Mouse (Mus musculus) erythroblast, embryonic 14.5 days (primary cell): ENCODE measurements around the gene Atp11c. TPM values are rescaled to one million over a fixed set of nuclear protein-coding genes. Genes with fewer than 3 reads are reported as not detected.

Source experiments
- H3K27me3 ChIP-seq: 2 replicates; pipeline ENCODE4 v1.6.1; 2012; ENCODE audit warnings: inconsistent platforms; ENCODE audit not compliant: control insufficient read depth
- H3K36me3 ChIP-seq: 2 replicates; pipeline ENCODE4 v1.6.1; 2012; ENCODE audit warnings: mild to moderate bottlenecking, inconsistent platforms; ENCODE audit not compliant: control insufficient read depth
- H3K4me1 ChIP-seq: 2 replicates; pipeline ENCODE4 v1.6.1; 2012; ENCODE audit warnings: inconsistent platforms; ENCODE audit not compliant: control insufficient read depth
- H3K4me3 ChIP-seq: replicated peaks from 2 replicates; pipeline ENCODE3; 2012; ENCODE audit warnings: moderate library complexity, mild to moderate bottlenecking, inconsistent platforms
- H3K9me3 ChIP-seq: 2 replicates; pipeline ENCODE4 v1.6.1; 2012; ENCODE audit warnings: low read length, inconsistent platforms, mixed read lengths; ENCODE audit not compliant: control insufficient read depth
- GATA1 ChIP-seq: IDR thresholded peaks from 2 replicates; pipeline ENCODE4 v1.6.1; 2012; ENCODE audit warnings: low read length, inconsistent platforms, mixed read lengths
- TAL1 ChIP-seq: IDR thresholded peaks from 3 replicates; pipeline ENCODE4 v1.6.1; 2012; ENCODE audit warnings: low read length, inconsistent platforms, mixed read lengths
- polyA plus RNA-seq: library from polyadenylated mRNA; stranded (reverse); fragments of >175 nt; gene quantifications from 2 replicates; pipeline ENCODE4 v1.2.3, GENCODE M21; 2012

Atp11c gene
- 0.05 and 0.08 TPM in 2 replicates for polyA plus RNA-seq

- Histone ChIP-seq H3K4me1 (no peaks in the 10 kb centered on the region), H3K36me3 (no peaks in the 10 kb centered on the region), H3K9me3 (no peaks in the 10 kb centered on the region), H3K4me3 (no peak within 1 kb of the TSS), H3K27me3 (no peaks in the 10 kb centered on the region)
- TF ChIP-seq TAL1 (no peak), GATA1 (no peak)
Measured at GRCm38 (mm10) chrX:60592598-60592997, at the start of gene Atp11c. Atp11c (minus strand) TSS chrX:60592698.

GRCm38 (mm10) chrX:60609202-60609601 lies 16.7 kb upstream of the Atp11c start:
- TF ChIP-seq GATA1 (no peak), TAL1 (no peak)

GRCm38 (mm10) chrX:60570539-60570938 lies 22.0 kb downstream of the Atp11c start:
- Histone ChIP-seq H3K4me1 (no peaks in the 10 kb centered on the region), H3K36me3 (no peaks in the 10 kb centered on the region), H3K9me3 (no peaks in the 10 kb centered on the region), H3K27me3 (no peaks in the 10 kb centered on the region), H3K4me3 (no peak overlapping the region)
- TF ChIP-seq TAL1 = no peak
- no peak for TF ChIP-seq GATA1

More at GRCm38 (mm10) chrX:60609202-60609601, 16.7 kb upstream of the Atp11c start:
- Histone ChIP-seq H3K9me3 (no peaks in the 10 kb centered on the region), H3K4me1 (no peaks in the 10 kb centered on the region), H3K27me3 (no peaks in the 10 kb centered on the region), H3K36me3 (no peaks in the 10 kb centered on the region), H3K4me3 (no peak overlapping the region)

- H3K4me3 ChIP-seq = no peak overlapping the region
- no peaks in the 10 kb centered on the region for H3K9me3 ChIP-seq
- no peaks in the 10 kb centered on the region for H3K4me1 ChIP-seq
- H3K36me3 ChIP-seq = no peaks in the 10 kb centered on the region
- TF ChIP-seq GATA1 = no peak
- TF ChIP-seq TAL1 = no peak
- H3K27me3 ChIP-seq = no peaks in the 10 kb centered on the region
Measured at GRCm38 (mm10) chrX:60569047-60569446, 23.5 kb downstream of the Atp11c start.

GRCm38 (mm10) chrX:60555242-60555641 lies 37.3 kb downstream of the Atp11c start:
- H3K36me3 ChIP-seq = no peaks in the 10 kb centered on the region
- no peaks in the 10 kb centered on the region for H3K27me3 ChIP-seq
- H3K9me3 ChIP-seq = no peaks in the 10 kb centered on the region
- no peaks in the 10 kb centered on the region for H3K4me1 ChIP-seq
- H3K4me3 ChIP-seq = no peak overlapping the region
- no peak for TF ChIP-seq GATA1

GRCm38 (mm10) chrX:60547444-60548304 lies 44.8 kb downstream of the Atp11c start:
- H3K9me3 ChIP-seq = peaks cover 11% of the 10 kb centered on the region; the same call in 1 of the 2 replicates
- no peaks in the 10 kb centered on the region for H3K4me1 ChIP-seq
- H3K4me3 ChIP-seq = no peak overlapping the region
- H3K36me3 ChIP-seq = no peaks in the 10 kb centered on the region
- no peak for TF ChIP-seq GATA1
- TF ChIP-seq TAL1 = no peak
- peaks cover 35% of the 10 kb centered on the region for H3K27me3 ChIP-seq

GRCm38 (mm10) chrX:60547098-60547443 lies 45.4 kb downstream of the Atp11c start:
- H3K4me3 ChIP-seq = no peak overlapping the region
- TF ChIP-seq GATA1 = no peak
- TF ChIP-seq TAL1 = no peak
- no peaks in the 10 kb centered on the region for H3K36me3 ChIP-seq
- no peaks in the 10 kb centered on the region for H3K4me1 ChIP-seq
- peaks cover 35% of the 10 kb centered on the region for H3K27me3 ChIP-seq
- H3K9me3 ChIP-seq = peaks cover 11% of the 10 kb centered on the region; the same call in 1 of the 2 replicates

- TF ChIP-seq TAL1 = no peak
- TF ChIP-seq GATA1 = no peak
- Histone ChIP-seq H3K9me3 (peaks cover 11% of the 10 kb centered on the region; the same call in 1 of the 2 replicates), H3K4me1 (no peaks in the 10 kb centered on the region), H3K36me3 (no peaks in the 10 kb centered on the region), H3K4me3 (no peak overlapping the region), H3K27me3 (peaks cover 35% of the 10 kb centered on the region)
Measured at GRCm38 (mm10) chrX:60545906-60546305, 46.6 kb downstream of the Atp11c start.

GRCm38 (mm10) chrX:60545444-60545843 lies 47.1 kb downstream of the Atp11c start:
- no peaks in the 10 kb centered on the region for H3K4me1 ChIP-seq
- H3K36me3 ChIP-seq = no peaks in the 10 kb centered on the region
- H3K4me3 ChIP-seq = no peak overlapping the region
- no peak for TF ChIP-seq TAL1
- H3K27me3 ChIP-seq = peaks cover 35% of the 10 kb centered on the region
- peaks cover 11% of the 10 kb centered on the region; the same call in 1 of the 2 replicates for H3K9me3 ChIP-seq
